Mouse (Mus musculus): ENCODE results near the gene Dhodh. TPM values are rescaled to one million over a fixed set of nuclear protein-coding genes. Genes with fewer than 3 reads are reported as not detected.

Dhodh gene
- total RNA-seq, 1 experiment: 57.3 TPM

GRCm38 (mm10) chr8:109578900-109579301, 29.6 kb downstream of the Dhodh start, which contains the start of gene Hp:
Hp (minus strand) TSS chr8:109579172.
- H3K4me1 ChIP-seq (ENCODE audit: control insufficient read depth in 2 of 2, insufficient read depth in 2 of 2, low read length in 2 of 2, poor library complexity in 1 of 2): peaks cover 0 to 2% of the 10 kb centered on the region in 2 experiments; a peak in 1 of 4 replicates
- no peak within 1 kb of the TSS for H3K27ac ChIP-seq (ENCODE audit: insufficient read depth, low read depth, low read length, poor library complexity, severe bottlenecking)
- no peaks in the 10 kb centered on the region for H3K36me3 ChIP-seq (ENCODE audit: control insufficient read depth, insufficient read depth, low read length, poor library complexity, severe bottlenecking)
- H3K4me3 ChIP-seq (ENCODE audit: insufficient read depth in 1 of 2, low read depth in 1 of 2, low read length in 2 of 2, poor library complexity in 1 of 2, severe bottlenecking in 1 of 2): no peak within 1 kb of the TSS
- no peak for TF ChIP-seq HCFC1 (IDR thresholded peaks at IDR 0.05; ENCODE audit: borderline replicate concordance, insufficient read depth, low read length)
- no peak for TF ChIP-seq ZNF384 (IDR thresholded peaks at IDR 0.05; ENCODE audit: low read depth, low read length)
- no peak for TF ChIP-seq MAFK (IDR thresholded peaks at IDR 0.05; ENCODE audit: insufficient read depth, low read depth, low read length)
- H3K9ac ChIP-seq (ENCODE audit: insufficient read depth, low read depth, low read length, poor library complexity, severe bottlenecking): no peak within 1 kb of the TSS
- no peaks in the 10 kb centered on the region for H3K9me3 ChIP-seq (ENCODE audit: control insufficient read depth, insufficient read depth, low read depth, low read length)
- in situ Hi-C loops (cut with MboI; ENCODE audit: low sequenced_read_pairs in 2 of 2, unreplicated experiment in 2 of 2): no loop called here
- no peak for DNase-seq (ENCODE audit: low read depth, low spot score)

GRCm38 (mm10) chr8:109576311-109576710, 32.2 kb downstream of the Dhodh start:
- TF ChIP-seq ZNF384 (IDR thresholded peaks at IDR 0.05; ENCODE audit: low read depth, low read length): no peak
- no peak for TF ChIP-seq HCFC1 (IDR thresholded peaks at IDR 0.05; ENCODE audit: borderline replicate concordance, insufficient read depth, low read length)
- TF ChIP-seq CHD2 (IDR thresholded peaks at IDR 0.05; ENCODE audit: low read depth, low read length): no peak
- TF ChIP-seq MAFK (IDR thresholded peaks at IDR 0.05; ENCODE audit: insufficient read depth, low read depth, low read length): no peak
- no peak for TF ChIP-seq ZC3H11A (IDR thresholded peaks at IDR 0.05; ENCODE audit: borderline replicate concordance, low read depth, low read length)
- Histone ChIP-seq H3K27ac (ENCODE audit: insufficient read depth, low read depth, low read length, poor library complexity, severe bottlenecking) (no peak overlapping the region), H3K9ac (ENCODE audit: insufficient read depth, low read depth, low read length, poor library complexity, severe bottlenecking) (no peak overlapping the region), H3K9me3 (ENCODE audit: control insufficient read depth, insufficient read depth, low read depth, low read length) (no peaks in the 10 kb centered on the region), H3K36me3 (ENCODE audit: control insufficient read depth, insufficient read depth, low read length, poor library complexity, severe bottlenecking) (no peaks in the 10 kb centered on the region), H3K4me3 (ENCODE audit: insufficient read depth in 1 of 2, low read depth in 1 of 2, low read length in 2 of 2, poor library complexity in 1 of 2, severe bottlenecking in 1 of 2) (no peak overlapping the region), H3K4me1 (ENCODE audit: control insufficient read depth in 2 of 2, insufficient read depth in 2 of 2, low read length in 2 of 2, poor library complexity in 1 of 2) (peaks cover 0 to 2% of the 10 kb centered on the region in 2 experiments; a peak in 1 of 4 replicates)
- in situ Hi-C loops (cut with MboI; ENCODE audit: low sequenced_read_pairs in 2 of 2, unreplicated experiment in 2 of 2): no loop called here
- no peak for DNase-seq (ENCODE audit: low read depth, low spot score)

- TF ChIP-seq ZC3H11A (IDR thresholded peaks at IDR 0.05; ENCODE audit: borderline replicate concordance, low read depth, low read length) (no peak), CHD2 (IDR thresholded peaks at IDR 0.05; ENCODE audit: low read depth, low read length) (no peak), ZNF384 (IDR thresholded peaks at IDR 0.05; ENCODE audit: low read depth, low read length) (no peak), MAFK (IDR thresholded peaks at IDR 0.05; ENCODE audit: insufficient read depth, low read depth, low read length) (no peak), HCFC1 (IDR thresholded peaks at IDR 0.05; ENCODE audit: borderline replicate concordance, insufficient read depth, low read length) (no peak)
- Histone ChIP-seq H3K36me3 (ENCODE audit: control insufficient read depth, insufficient read depth, low read length, poor library complexity, severe bottlenecking) (no peaks in the 10 kb centered on the region; the same call in 1 of the 2 replicates), H3K9me3 (ENCODE audit: control insufficient read depth, insufficient read depth, low read depth, low read length) (no peaks in the 10 kb centered on the region), H3K9ac (ENCODE audit: insufficient read depth, low read depth, low read length, poor library complexity, severe bottlenecking) (no peak overlapping the region), H3K4me3 (ENCODE audit: insufficient read depth in 1 of 2, low read depth in 1 of 2, low read length in 2 of 2, poor library complexity in 1 of 2, severe bottlenecking in 1 of 2) (no peak overlapping the region), H3K27ac (ENCODE audit: insufficient read depth, low read depth, low read length, poor library complexity, severe bottlenecking) (no peak overlapping the region), H3K4me1 (ENCODE audit: control insufficient read depth in 2 of 2, insufficient read depth in 2 of 2, low read length in 2 of 2, poor library complexity in 1 of 2) (peaks cover 1 to 4% of the 10 kb centered on the region in 2 experiments; a peak in 2 of 4 replicates)
- in situ Hi-C loops (cut with MboI; ENCODE audit: low sequenced_read_pairs in 2 of 2, unreplicated experiment in 2 of 2): no loop called here
- DNase-seq (ENCODE audit: low read depth, low spot score): no peak
Measured at GRCm38 (mm10) chr8:109571139-109571538, 37.3 kb downstream of the Dhodh start.

GRCm38 (mm10) chr8:109565498-109566333, 42.8 kb downstream of the Dhodh start, which contains the start of the genes Dhx38 and Txnl4b:
Dhx38 (minus strand) TSS chr8:109565861.
Txnl4b (plus strand) TSS chr8:109565892.
- peak within 1 kb of the TSS; percentile 88 for H3K27ac ChIP-seq (ENCODE audit: insufficient read depth, low read depth, low read length, poor library complexity, severe bottlenecking)
- H3K9me3 ChIP-seq (ENCODE audit: control insufficient read depth, insufficient read depth, low read depth, low read length): no peaks in the 10 kb centered on the region
- peak within 1 kb of the TSS; percentile 99 for H3K9ac ChIP-seq (ENCODE audit: insufficient read depth, low read depth, low read length, poor library complexity, severe bottlenecking)
- H3K4me1 ChIP-seq (ENCODE audit: control insufficient read depth in 2 of 2, insufficient read depth in 2 of 2, low read length in 2 of 2, poor library complexity in 1 of 2): peaks cover 1 to 2% of the 10 kb centered on the region in 2 experiments; a peak in 2 of 4 replicates
- peak within 1 kb of the TSS; percentile 90 to 96 for H3K4me3 ChIP-seq (ENCODE audit: insufficient read depth in 1 of 2, low read depth in 1 of 2, low read length in 2 of 2, poor library complexity in 1 of 2, severe bottlenecking in 1 of 2)
- in situ Hi-C loops (cut with MboI; ENCODE audit: low sequenced_read_pairs in 2 of 2, unreplicated experiment in 2 of 2): no loop called here
- peak; percentile 98 for DNase-seq (ENCODE audit: low read depth, low spot score)
- 0 out of 2 replicates have a peak, but pooled peaks have one; percentile 56 for TF ChIP-seq MAFK (IDR thresholded peaks at IDR 0.05; ENCODE audit: insufficient read depth, low read depth, low read length)
- TF ChIP-seq HCFC1 (IDR thresholded peaks at IDR 0.05; ENCODE audit: borderline replicate concordance, insufficient read depth, low read length): peak; percentile 93
- no peak for TF ChIP-seq ZC3H11A (IDR thresholded peaks at IDR 0.05; ENCODE audit: borderline replicate concordance, low read depth, low read length)
- peak; percentile 100 for TF ChIP-seq ZNF384 (IDR thresholded peaks at IDR 0.05; ENCODE audit: low read depth, low read length)
- no peak for TF ChIP-seq CHD2 (IDR thresholded peaks at IDR 0.05; ENCODE audit: low read depth, low read length)
- H3K36me3 ChIP-seq (ENCODE audit: control insufficient read depth, insufficient read depth, low read length, poor library complexity, severe bottlenecking): peaks cover 16% of the 10 kb centered on the region
